25 mouse cellular contexts compared by ENCODE assay signal in the genomic region with DNA sequence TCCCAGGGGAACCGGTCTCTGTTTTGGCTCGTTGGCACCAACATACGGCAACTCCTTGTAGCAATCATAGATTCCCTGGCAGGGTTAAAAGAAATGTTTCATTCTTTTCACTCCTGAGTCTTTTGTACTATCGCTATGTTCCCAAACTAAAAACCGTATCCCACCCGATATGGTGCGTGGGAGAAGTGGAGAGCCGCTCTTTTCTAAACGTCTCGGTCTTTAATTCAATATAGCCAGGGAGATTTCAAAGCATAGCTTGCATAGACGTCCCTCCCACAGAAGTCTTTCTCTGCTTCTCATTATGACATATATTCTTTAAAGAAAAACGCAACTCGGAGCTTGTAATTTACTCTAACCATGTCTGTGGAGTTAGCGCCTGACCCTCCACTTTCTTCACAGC. TPM values are rescaled to one million over a fixed set of nuclear protein-coding genes. Genes with fewer than 3 reads are reported as not detected.
A peak's percentile ranks its signal among the peaks of the same experiment; 100 is the strongest.
DNase-seq lines count a peak whose midpoint lies in the region; ATAC-seq and TF ChIP-seq lines count a peak whose summit lies in the region.
"Had no signal": no experiment of that assay in that cellular context is flagged by ENCODE, and none has a peak within 500 bp of the region (broad histone marks: within the 10 kb centered on the region; RNA-seq: fewer than 3 reads in every experiment).

No protein-coding gene starts in this region.

- no peak for TF ChIP-seq CTCF in layer of hippocampus, adult 2 months (conservative IDR thresholded peaks at IDR 0.05)

- peak overlapping the region; percentile 22 for H3K4me2 ChIP-seq in embryonic facial prominence, embryonic 13.5 days
- H3K4me2 ChIP-seq: embryonic facial prominence, embryonic 12.5 days; forebrain, embryonic 13.5 days; heart, embryonic 13.5 days; hindbrain, embryonic 12.5 days; hindbrain, embryonic 15.5 days had no signal

- no peaks in the 10 kb centered on the region for H3K9me3 ChIP-seq in embryonic facial prominence, embryonic 13.5 days
- H3K9me3 ChIP-seq in embryonic facial prominence, embryonic 10.5 days: no peaks in the 10 kb centered on the region
- H3K9me3 ChIP-seq: embryonic facial prominence, embryonic 12.5 days; forebrain, embryonic 10.5 days; forebrain, embryonic 13.5 days; heart, embryonic 10.5 days; heart, embryonic 13.5 days; hindbrain, embryonic 12.5 days; hindbrain, embryonic 15.5 days had no signal

- no peak overlapping the region for H3K4me3 ChIP-seq in embryonic facial prominence, embryonic 13.5 days
- no peak overlapping the region for H3K4me3 ChIP-seq in embryonic facial prominence, embryonic 10.5 days
- H3K4me3 ChIP-seq in layer of hippocampus, adult 2 months: no peak overlapping the region
- H3K4me3 ChIP-seq: embryonic facial prominence, embryonic 12.5 days; forebrain, embryonic 10.5 days; forebrain, embryonic 13.5 days; heart, adult 2 months; heart, embryonic 10.5 days; heart, embryonic 13.5 days; hindbrain, embryonic 12.5 days; hindbrain, embryonic 15.5 days had no signal

- no peak overlapping the region for H3K9ac ChIP-seq in embryonic facial prominence, embryonic 13.5 days
- H3K9ac ChIP-seq: embryonic facial prominence, embryonic 12.5 days; forebrain, embryonic 13.5 days; heart, embryonic 13.5 days; hindbrain, embryonic 12.5 days; hindbrain, embryonic 15.5 days had no signal

- no peaks in the 10 kb centered on the region for H3K27me3 ChIP-seq in embryonic facial prominence, embryonic 13.5 days
- no peaks in the 10 kb centered on the region for H3K27me3 ChIP-seq in embryonic facial prominence, embryonic 10.5 days (replicated peaks; ENCODE audit: low read depth, poor library complexity, severe bottlenecking)
- H3K27me3 ChIP-seq: embryonic facial prominence, embryonic 12.5 days; forebrain, embryonic 13.5 days; heart, embryonic 13.5 days; hindbrain, embryonic 12.5 days; hindbrain, embryonic 15.5 days had no signal

- no peak overlapping the region for H3K27ac ChIP-seq in embryonic facial prominence, embryonic 13.5 days
- no peak overlapping the region for H3K27ac ChIP-seq in embryonic facial prominence, embryonic 10.5 days (replicated peaks)
- H3K27ac ChIP-seq in layer of hippocampus, adult 2 months: peak overlapping the region; percentile 36; the same call in 1 of the 2 replicates
- H3K27ac ChIP-seq: embryonic facial prominence, embryonic 12.5 days; forebrain, embryonic 10.5 days; forebrain, embryonic 13.5 days; heart, adult 2 months; heart, embryonic 10.5 days; heart, embryonic 13.5 days; hindbrain, embryonic 12.5 days; hindbrain, embryonic 15.5 days had no signal

- peaks cover 14% of the 10 kb centered on the region for H3K4me1 ChIP-seq in embryonic facial prominence, embryonic 13.5 days
- H3K4me1 ChIP-seq in embryonic facial prominence, embryonic 10.5 days: 0 out of 2 replicates have a peak, but pooled peaks cover 2% of the 10 kb centered on the region
- H3K4me1 ChIP-seq: embryonic facial prominence, embryonic 12.5 days; forebrain, embryonic 10.5 days; forebrain, embryonic 13.5 days; heart, embryonic 10.5 days; heart, embryonic 13.5 days; hindbrain, embryonic 12.5 days; hindbrain, embryonic 15.5 days had no signal

- no peak for ATAC-seq in embryonic facial prominence, embryonic 13.5 days (ENCODE audit: insufficient number of reproducible peaks, insufficient read depth, low FRiP score, low TSS enrichment, low read depth)
- no peak for ATAC-seq in megakaryocyte-erythroid progenitor cell, adult 5-6 weeks (replicated peaks; ENCODE audit: low FRiP score, low TSS enrichment, poor library complexity, severe bottlenecking)
- ATAC-seq: activated CD4-positive, CD25-positive, alpha-beta regulatory T cell, adult 4 months; forebrain, embryonic 13.5 days; forebrain, embryonic 16.5 days had no signal

- H3K36me3 ChIP-seq in embryonic facial prominence, embryonic 13.5 days: no peaks in the 10 kb centered on the region
- no peaks in the 10 kb centered on the region for H3K36me3 ChIP-seq in embryonic facial prominence, embryonic 10.5 days (replicated peaks)
- H3K36me3 ChIP-seq: embryonic facial prominence, embryonic 12.5 days; forebrain, embryonic 10.5 days; heart, embryonic 10.5 days; heart, embryonic 13.5 days; hindbrain, embryonic 12.5 days; hindbrain, embryonic 15.5 days had no signal

- WGBS in embryonic facial prominence, embryonic 13.5 days: 36% methylated on average over 14 of the region's 14 CpGs
- WGBS in embryonic facial prominence, embryonic 10.5 days: 78% methylated on average over 14 of the region's 14 CpGs

- no peak for DNase-seq in embryonic facial prominence, embryonic 10.5 days (ENCODE audit: low spot score)
- DNase-seq in layer of hippocampus, adult 2 months (ENCODE audit: low spot score in 2 of 2): peak in 1 of 2 experiments; percentile 37
- no peak for DNase-seq in layer of hippocampus, adult 9-11 months
- peak; percentile 61 for DNase-seq in right cerebral cortex, adult 18-20 months
- DNase-seq in right cerebral cortex, postnatal 14 days: no peak
- peak; percentile 52 for DNase-seq in telencephalon, adult 2 months (ENCODE audit: low read depth, low spot score)
- DNase-seq: adrenal gland, adult 8-10 months; adrenal gland, postnatal 25 days; cerebellum, adult 18-20 months; cerebellum, adult 9-10 months; cerebellum, postnatal 14 days; gastrocnemius, postnatal 25 days; heart, adult 2 months; heart, postnatal 14 days had no signal

RNA-seq across cellular contexts. Expression of gene Tgif1, which starts 51.3 kb away (rescaled TPM):
- polyA plus RNA-seq in embryonic facial prominence, embryonic 13.5 days (2015; fragmentation: Nextera tagmentation; extraction: Ambion mirVana): 95.5 TPM in 2 replicates
- polyA plus RNA-seq in embryonic facial prominence, embryonic 10.5 days (2016; fragmentation: Nextera tagmentation; extraction: Ambion mirVana): 110 and 112 TPM in 2 replicates
- total RNA-seq in layer of hippocampus, adult 2 months (2021): 1 to 10 TPM; 1.4 to 1.7 TPM
- total RNA-seq in megakaryocyte-erythroid progenitor cell, adult 5-6 weeks (2014; fragmentation: Nextera tagmentation): 43.6 and 50.7 TPM in 2 replicates
- 25.0 and 30.1 TPM in 2 replicates for total RNA-seq in megakaryocyte-erythroid progenitor cell, adult 5-6 weeks (2017)

Comparison
In these comparisons a context has a peak if more than half of its experiments do, and no peak if none do; other contexts are left out.
1. DNase-seq: peak in right cerebral cortex, adult 18-20 months (single experiment) and telencephalon, adult 2 months (single experiment); none in embryonic facial prominence, embryonic 10.5 days (single experiment), layer of hippocampus, adult 9-11 months (single experiment) and right cerebral cortex, postnatal 14 days (single experiment).
2. RNA of gene Tgif1, which starts 51.3 kb away (total RNA-seq): 25.0 to 50.7 TPM in megakaryocyte-erythroid progenitor cell, adult 5-6 weeks; 1.4 to 1.7 TPM in layer of hippocampus, adult 2 months; every median in the first group is over 4 times any median in the second.